Mouse (Mus musculus) C3H10T1/2 (cell line): ENCODE data around the gene Man2a1. TPM values are rescaled to one million over a fixed set of nuclear protein-coding genes. Genes with fewer than 3 reads are reported as not detected.

ENCODE experiments used
- polyA plus RNA-seq, 2 experiments: library from polyadenylated mRNA; unstranded; fragments of >200 nt; fragmentation: generic; extraction: Trizol; gene quantifications; one replicate each; pipeline ENCODE4 v1.2.1; 2012; ENCODE audit warnings: missing spikeins in 2 of 2

Man2a1 gene
- 10 to 100 TPM in 1 of 2 experiments, under 1 TPM in 1; 0.64 to 10.5 TPM for polyA plus RNA-seq

DNA sequence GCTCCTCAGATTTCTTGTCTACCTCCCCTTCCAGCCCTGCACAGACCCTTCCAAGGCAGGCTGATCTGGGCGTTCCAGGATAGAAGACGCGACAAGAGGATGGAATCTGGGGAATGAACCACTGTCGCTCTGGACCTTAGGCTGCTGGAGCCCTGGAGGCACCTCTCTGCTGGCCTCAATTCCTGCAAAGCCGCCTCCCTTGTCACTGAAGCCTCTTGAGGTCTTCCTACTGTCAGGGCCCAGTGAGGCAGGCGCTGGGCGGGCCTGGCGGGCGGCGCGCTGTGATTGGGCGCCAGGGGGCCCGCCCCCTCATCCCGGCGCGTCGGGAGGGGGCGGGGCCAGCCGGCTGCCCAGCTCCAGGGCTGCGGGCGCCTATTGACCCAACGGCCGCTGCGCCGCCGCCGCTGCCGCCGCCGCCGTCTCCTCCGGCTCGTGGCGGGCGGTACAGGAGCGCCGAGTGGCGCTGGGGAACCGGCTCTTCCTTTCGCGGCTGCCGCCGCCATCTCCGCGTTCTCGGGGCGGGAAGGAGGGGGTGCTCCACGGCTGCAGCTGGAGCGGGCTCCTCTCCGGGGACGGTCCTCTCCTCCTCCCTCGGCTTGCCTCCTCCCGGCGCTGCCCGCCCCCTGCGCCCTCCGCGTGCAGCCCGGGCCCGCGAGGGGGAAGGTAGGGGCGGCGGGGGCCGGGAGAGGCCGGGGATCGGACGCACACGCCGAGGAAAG is at the start of gene Man2a1:
Gene Man2a1, plus strand, starts transcription at position 365 of the 719 bp plus-strand sequence.

Other genes with a start within 250 kb of the Man2a1 start
- gene 4930583I09Rik, start 235.3 kb downstream of the Man2a1 start, polyA plus RNA-seq = not detected